Comparison of ENCODE assay signal across 16 mouse cellular contexts in genomic region chr12:55442245-55442644, GRCm38 (mm10).
"Had no signal": no experiment of that assay in that cellular context is flagged by ENCODE, and none has a peak within 500 bp of the region (broad histone marks: within the 10 kb centered on the region; RNA-seq: fewer than 3 reads in every experiment).

No protein-coding gene starts in this region.

- DNase-seq: kidney, adult 8-10 months; kidney, postnatal 25 days; liver; liver, embryonic 13.5 days; liver, postnatal 0 days; lung, postnatal 10 days; retina, postnatal 1 day; right cerebral cortex, postnatal 4 days; thymus, adult 2 months; thymus, postnatal 36 days had no signal

- H3K27me3 ChIP-seq: liver, embryonic 13.5 days; midbrain, embryonic 15.5 days; neural tube, embryonic 12.5 days had no signal

- H3K4me3 ChIP-seq: left cerebral cortex, adult 2 months; liver, embryonic 13.5 days; megakaryocyte, embryonic 14.5 days; midbrain, embryonic 15.5 days; neural tube, embryonic 12.5 days had no signal

- H3K9me3 ChIP-seq: liver, embryonic 13.5 days; megakaryocyte, embryonic 14.5 days; midbrain, embryonic 15.5 days; neural tube, embryonic 12.5 days had no signal

- ATAC-seq: liver, postnatal 0 days; midbrain, embryonic 15.5 days had no signal

- H3K9ac ChIP-seq: liver, embryonic 13.5 days; liver, postnatal 0 days; midbrain, embryonic 15.5 days; neural tube, embryonic 12.5 days had no signal

- H3K36me3 ChIP-seq: liver, embryonic 13.5 days; midbrain, embryonic 15.5 days; neural tube, embryonic 12.5 days had no signal

- H3K4me2 ChIP-seq: liver, embryonic 13.5 days; midbrain, embryonic 11.5 days; midbrain, embryonic 15.5 days; neural tube, embryonic 12.5 days had no signal

- H3K27ac ChIP-seq: left cerebral cortex, adult 2 months; liver, embryonic 13.5 days; macrophage; midbrain, embryonic 15.5 days; neural tube, embryonic 12.5 days had no signal
